Mouse (Mus musculus): ENCODE measurements around the gene Car11. TPM values are rescaled to one million over a fixed set of nuclear protein-coding genes. Genes with fewer than 3 reads are reported as not detected.
A peak's percentile ranks its signal among the peaks of the same experiment; 100 is the strongest.

Car11 gene
- polyA plus RNA-seq, 1 experiment: 3.6 TPM

- Histone ChIP-seq H3K4me3 (no peak overlapping the region), H3K27me3 (ENCODE audit: control insufficient read depth, insufficient read depth, insufficient read length) (no peaks in the 10 kb centered on the region), H3K4me2 (ENCODE audit: low read depth) (no peak overlapping the region), H3ac (ENCODE audit: control insufficient read depth, insufficient read length) (no peak overlapping the region), H3K36me3 (ENCODE audit: control insufficient read depth, insufficient read depth) (no peaks in the 10 kb centered on the region), H3K79me2 (ENCODE audit: control insufficient read depth, insufficient read depth) (peaks cover 10% of the 10 kb centered on the region)
- TF ChIP-seq POLR2A (IDR thresholded peaks at IDR 0.05; ENCODE audit: insufficient read length, low read depth): peak; percentile 51
- peak; percentile 97 for TF ChIP-seq POLR2AphosphoS2 (IDR thresholded peaks at IDR 0.05; ENCODE audit: insufficient read length, low read depth)
- no peak for TF ChIP-seq USF1 (IDR thresholded peaks at IDR 0.05; ENCODE audit: low read depth)
- TF ChIP-seq MYOG (IDR thresholded peaks at IDR 0.05; ENCODE audit: control insufficient read depth in 1 of 3, insufficient read depth in 1 of 3, insufficient read length in 2 of 3, low read depth in 2 of 3): no peak
- no peak for TF ChIP-seq MAX (IDR thresholded peaks at IDR 0.05; ENCODE audit: low read depth)
- TF ChIP-seq REST (IDR thresholded peaks at IDR 0.05; ENCODE audit: insufficient read depth, insufficient read length): no peak
- no peak for TF ChIP-seq SRF (IDR thresholded peaks at IDR 0.05; ENCODE audit: control insufficient read depth, insufficient read length, low read depth)
- no peak for TF ChIP-seq TCF12 (IDR thresholded peaks at IDR 0.05; ENCODE audit: insufficient read depth, poor library complexity, severe bottlenecking)
- no peak for TF ChIP-seq TCF3 (IDR thresholded peaks at IDR 0.05; ENCODE audit: insufficient read length, low read depth)
- TF ChIP-seq MYOD1 (IDR thresholded peaks at IDR 0.05; ENCODE audit: control insufficient read depth in 1 of 3, insufficient read length in 2 of 3, low read depth in 2 of 3): no peak
- no peak for TF ChIP-seq E2F4 (IDR thresholded peaks at IDR 0.05; ENCODE audit: insufficient read depth)
- TF ChIP-seq CEBPB (IDR thresholded peaks at IDR 0.05; ENCODE audit: insufficient read depth, poor library complexity, severe bottlenecking): no peak
Measured at GRCm38 (mm10) chr7:45709677-45710355, 10.2 kb downstream of the Car11 start.

DNA sequence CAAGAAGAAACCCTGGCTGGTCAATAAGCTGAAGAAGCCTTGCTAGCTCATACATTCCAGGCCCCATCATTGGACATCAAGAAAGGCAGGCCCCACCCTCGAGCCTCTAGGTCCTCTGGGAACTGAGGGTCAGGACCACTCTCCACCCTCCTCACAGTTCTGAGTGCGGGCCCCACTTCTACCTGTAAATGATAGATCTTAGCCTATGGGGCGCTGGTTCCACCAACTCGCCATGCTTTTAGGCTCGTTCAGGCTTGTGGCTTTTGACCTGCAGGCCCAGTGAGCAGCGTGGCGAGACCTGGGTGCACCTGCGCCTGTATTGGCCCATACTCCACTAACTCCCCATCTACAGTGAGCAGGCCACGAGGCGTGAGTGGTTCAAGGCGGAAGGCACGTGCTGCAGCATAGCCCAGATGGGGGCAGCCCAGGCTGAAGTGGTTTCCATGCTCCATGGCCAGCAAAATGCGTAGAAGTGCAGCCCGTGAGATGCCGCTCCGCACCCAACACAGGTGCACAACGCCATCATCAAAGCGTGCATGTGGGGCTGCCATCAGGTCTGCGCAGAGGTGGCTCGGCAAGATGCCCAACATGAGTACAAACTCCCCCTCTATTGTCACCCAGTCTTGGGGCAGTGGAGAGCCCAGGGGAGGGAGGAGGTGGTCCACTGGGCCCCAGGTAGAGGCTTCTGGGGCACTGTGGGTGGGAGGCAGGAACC, 11.0 kb downstream of the Car11 start:
- no peak overlapping the region for H3K4me3 ChIP-seq
- TF ChIP-seq SRF (IDR thresholded peaks at IDR 0.05; ENCODE audit: control insufficient read depth, insufficient read length, low read depth) (no peak), POLR2AphosphoS2 (IDR thresholded peaks at IDR 0.05; ENCODE audit: insufficient read length, low read depth) (peak; percentile 92)
- peaks cover 14% of the 10 kb centered on the region for H3K79me2 ChIP-seq (ENCODE audit: control insufficient read depth, insufficient read depth)
- no peaks in the 10 kb centered on the region for H3K36me3 ChIP-seq (ENCODE audit: control insufficient read depth, insufficient read depth)
- H3K4me2 ChIP-seq (ENCODE audit: low read depth): no peak overlapping the region
- H3ac ChIP-seq (ENCODE audit: control insufficient read depth, insufficient read length): no peak overlapping the region
- H3K27me3 ChIP-seq (ENCODE audit: control insufficient read depth, insufficient read depth, insufficient read length): no peaks in the 10 kb centered on the region

- TF ChIP-seq POLR2A (IDR thresholded peaks at IDR 0.05; ENCODE audit: insufficient read length, low read depth): peak; percentile 25
- peak; percentile 85 for TF ChIP-seq POLR2AphosphoS2 (IDR thresholded peaks at IDR 0.05; ENCODE audit: insufficient read length, low read depth)
- TF ChIP-seq MAX (IDR thresholded peaks at IDR 0.05; ENCODE audit: low read depth): no peak
- Histone ChIP-seq H3K4me3 (no peak overlapping the region), H3K36me3 (ENCODE audit: control insufficient read depth, insufficient read depth) (no peaks in the 10 kb centered on the region), H3K4me2 (ENCODE audit: low read depth) (no peak overlapping the region), H3K79me2 (ENCODE audit: control insufficient read depth, insufficient read depth) (peaks cover 22% of the 10 kb centered on the region), H3K27me3 (ENCODE audit: control insufficient read depth, insufficient read depth, insufficient read length) (no peaks in the 10 kb centered on the region), H3ac (ENCODE audit: control insufficient read depth, insufficient read length) (no peak overlapping the region)
Measured at GRCm38 (mm10) chr7:45711316-45712021, 11.8 kb downstream of the Car11 start.

GRCm38 (mm10) chr7:45712022-45712757, 12.5 kb downstream of the Car11 start:
- Histone ChIP-seq H3K36me3 (ENCODE audit: control insufficient read depth, insufficient read depth) (no peaks in the 10 kb centered on the region), H3ac (ENCODE audit: control insufficient read depth, insufficient read length) (no peak overlapping the region), H3K4me3 (no peak overlapping the region), H3K4me2 (ENCODE audit: low read depth) (no peak overlapping the region), H3K27me3 (ENCODE audit: control insufficient read depth, insufficient read depth, insufficient read length) (no peaks in the 10 kb centered on the region), H3K79me2 (ENCODE audit: control insufficient read depth, insufficient read depth) (peaks cover 29% of the 10 kb centered on the region)
- TF ChIP-seq SRF (IDR thresholded peaks at IDR 0.05; ENCODE audit: control insufficient read depth, insufficient read length, low read depth) (no peak), TCF3 (IDR thresholded peaks at IDR 0.05; ENCODE audit: insufficient read length, low read depth) (no peak), POLR2AphosphoS2 (IDR thresholded peaks at IDR 0.05; ENCODE audit: insufficient read length, low read depth) (peak; percentile 70)

DNA sequence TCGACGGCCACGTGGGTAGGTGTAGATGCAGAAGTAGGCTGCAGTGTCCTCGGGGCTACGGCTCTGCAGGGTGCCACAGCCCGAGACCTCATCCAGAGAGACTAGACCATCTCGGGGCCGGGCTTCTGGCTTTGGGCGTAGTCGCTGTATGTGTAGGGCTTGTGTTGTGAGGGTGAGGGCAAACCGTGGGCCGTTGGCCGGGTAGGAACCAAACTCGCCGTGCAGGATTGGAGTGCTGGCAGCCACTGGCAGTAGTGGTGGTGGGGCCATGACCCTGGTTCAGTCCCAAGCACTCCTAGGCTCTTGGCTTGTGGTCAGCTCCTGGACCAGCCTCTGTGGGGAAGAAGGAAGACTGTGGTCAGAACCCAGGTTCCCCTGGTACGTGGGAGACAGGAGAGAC, 13.8 kb downstream of the Car11 start:
- peaks cover 37% of the 10 kb centered on the region for H3K79me2 ChIP-seq (ENCODE audit: control insufficient read depth, insufficient read depth)
- no peaks in the 10 kb centered on the region for H3K27me3 ChIP-seq (ENCODE audit: control insufficient read depth, insufficient read depth, insufficient read length)
- H3ac ChIP-seq (ENCODE audit: control insufficient read depth, insufficient read length): no peak overlapping the region
- H3K4me3 ChIP-seq: no peak overlapping the region
- TF ChIP-seq TCF12 (IDR thresholded peaks at IDR 0.05; ENCODE audit: insufficient read depth, poor library complexity, severe bottlenecking) (no peak), CEBPB (IDR thresholded peaks at IDR 0.05; ENCODE audit: insufficient read depth, poor library complexity, severe bottlenecking) (no peak), POLR2A (IDR thresholded peaks at IDR 0.05; ENCODE audit: insufficient read length, low read depth) (no peak), MAX (IDR thresholded peaks at IDR 0.05; ENCODE audit: low read depth) (no peak), MYOD1 (IDR thresholded peaks at IDR 0.05; ENCODE audit: control insufficient read depth in 1 of 3, insufficient read length in 2 of 3, low read depth in 2 of 3) (no peak), MYOG (IDR thresholded peaks at IDR 0.05; ENCODE audit: control insufficient read depth in 1 of 3, insufficient read depth in 1 of 3, insufficient read length in 2 of 3, low read depth in 2 of 3) (no peak), E2F4 (IDR thresholded peaks at IDR 0.05; ENCODE audit: insufficient read depth) (no peak), POLR2AphosphoS2 (IDR thresholded peaks at IDR 0.05; ENCODE audit: insufficient read length, low read depth) (no peak), SRF (IDR thresholded peaks at IDR 0.05; ENCODE audit: control insufficient read depth, insufficient read length, low read depth) (no peak), USF1 (IDR thresholded peaks at IDR 0.05; ENCODE audit: low read depth) (no peak), TCF3 (IDR thresholded peaks at IDR 0.05; ENCODE audit: insufficient read length, low read depth) (no peak), REST (IDR thresholded peaks at IDR 0.05; ENCODE audit: insufficient read depth, insufficient read length) (no peak)
- H3K36me3 ChIP-seq (ENCODE audit: control insufficient read depth, insufficient read depth): no peaks in the 10 kb centered on the region
- H3K4me2 ChIP-seq (ENCODE audit: low read depth): no peak overlapping the region
